Mouse (Mus musculus) kidney, postnatal 0 days (tissue): ENCODE results near the gene Ndufs2. TPM values are rescaled to one million over a fixed set of nuclear protein-coding genes. Genes with fewer than 3 reads are reported as not detected.

ENCODE experiments used
- ATAC-seq: fragments of 200-750 bp; cut with Nextera tagmentation; replicated peaks from 2 replicates; pipeline ENCODE4 v1.8.0; 2017; ENCODE audit warnings: low read depth, moderate number of reproducible peaks, moderate TSS enrichment, moderate library complexity; ENCODE audit not compliant: low FRiP score
- DNase-seq: peaks from one replicate; pipeline ENCODE4 v3.0.0-alpha.2; 2016; ENCODE audit warnings: low spot score
- H3K27ac ChIP-seq: fragments of 300-500 bp; sonication (generic); 2 replicates; pipeline ENCODE4 v1.5.1; 2014; ENCODE audit warnings: mild to moderate bottlenecking
- H3K27me3 ChIP-seq: fragments of 300-500 bp; sonication (generic); 2 replicates; pipeline ENCODE4 v1.6.1; 2014; ENCODE audit warnings: low read length, mixed read lengths; ENCODE audit not compliant: insufficient read depth
- H3K36me3 ChIP-seq: fragments of 300-500 bp; sonication (generic); 2 replicates; pipeline ENCODE4 v1.6.1; 2014; ENCODE audit warnings: low read length, mixed read lengths; ENCODE audit not compliant: insufficient read depth
- H3K4me1 ChIP-seq: fragments of 300-500 bp; sonication (generic); replicated peaks from 2 replicates; pipeline ENCODE4 v1.6.1; 2014; ENCODE audit warnings: antibody characterized with exemption, low read length, mixed read lengths; ENCODE audit not compliant: insufficient read depth
- H3K4me2 ChIP-seq: fragments of 300-500 bp; sonication (generic); 2 replicates; pipeline ENCODE4 v1.6.1; 2014; ENCODE audit warnings: mild to moderate bottlenecking, low read length, moderate library complexity, mixed read lengths
- H3K4me3 ChIP-seq: fragments of 300-500 bp; sonication (generic); replicated peaks from 2 replicates; pipeline ENCODE4 v1.5.1; 2014; ENCODE audit warnings: low read depth, low read length
- H3K9ac ChIP-seq: fragments of 300-500 bp; sonication (generic); 2 replicates; pipeline ENCODE4 v1.6.1; 2014; ENCODE audit warnings: low read depth, low read length
- H3K9me3 ChIP-seq: fragments of 300-500 bp; sonication (generic); replicated peaks from 2 replicates; pipeline ENCODE4 v1.6.1; 2016; ENCODE audit warnings: low read length, inconsistent platforms, mixed read lengths
- CTCF ChIP-seq: IDR thresholded peaks from 2 replicates; pipeline ENCODE4 v1.5.1; 2016; ENCODE audit warnings: antibody characterized with exemption, low read depth, mild to moderate bottlenecking, moderate library complexity
- WGBS: fragments of 180-500 bp; shearing (Covaris S2); extraction: QIAGEN DNeasy Blood & Tissue Kit; methylation state at CpG from one replicate; pipeline ENCODE4 v1.1.7; 2014; 5-methylcytosine and 5-hydroxymethylcytosine counted together
- polyA plus RNA-seq: library from polyadenylated mRNA; unstranded; fragments of >200 nt; fragmentation: Nextera tagmentation; extraction: Ambion mirVana; gene quantifications from 2 replicates; pipeline ENCODE4 v1.2.1, GENCODE M21; 2015

Ndufs2 gene
- polyA plus RNA-seq, 1 experiment from 2014 or later = 375 TPM

- 83% methylated on average over 17 of the region's 17 CpGs for WGBS
Observed at GRCm38 (mm10) chr1:171258921-171259320, 7.7 kb upstream of the Ndufs2 start.

GRCm38 (mm10) chr1:171257781-171258180, 6.6 kb upstream of the Ndufs2 start:
- H3K4me1 ChIP-seq = peaks cover 7% of the 10 kb centered on the region
- no peak for ATAC-seq
- H3K27me3 ChIP-seq = no peaks in the 10 kb centered on the region
- H3K4me3 ChIP-seq = no peak overlapping the region
- WGBS = 91% methylated on average over 9 of the region's 9 CpGs
- 0 out of 2 replicates have a peak, but pooled peaks cover 6% of the 10 kb centered on the region for H3K36me3 ChIP-seq
- no peak overlapping the region for H3K4me2 ChIP-seq
- no peak overlapping the region for H3K9ac ChIP-seq
- H3K9me3 ChIP-seq = no peaks in the 10 kb centered on the region
- no peak for DNase-seq
- no peak overlapping the region for H3K27ac ChIP-seq
- no peak for TF ChIP-seq CTCF

More at GRCm38 (mm10) chr1:171258921-171259320, 7.7 kb upstream of the Ndufs2 start:
- TF ChIP-seq CTCF = no peak
- DNase-seq (no peak), ATAC-seq (no peak)
- Histone ChIP-seq H3K36me3 (0 out of 2 replicates have a peak, but pooled peaks cover 6% of the 10 kb centered on the region), H3K27ac (no peak overlapping the region), H3K9ac (no peak overlapping the region), H3K4me2 (no peak overlapping the region), H3K4me1 (peaks cover 11% of the 10 kb centered on the region), H3K27me3 (no peaks in the 10 kb centered on the region), H3K4me3 (no peak overlapping the region), H3K9me3 (no peaks in the 10 kb centered on the region)

GRCm38 (mm10) chr1:171256937-171257548, 5.9 kb upstream of the Ndufs2 start:
- H3K4me1 ChIP-seq = peaks cover 10% of the 10 kb centered on the region
- H3K4me3 ChIP-seq = no peak overlapping the region
- peak; percentile 88 for TF ChIP-seq CTCF
- H3K9ac ChIP-seq = no peak overlapping the region
- H3K4me2 ChIP-seq = no peak overlapping the region
- no peaks in the 10 kb centered on the region for H3K27me3 ChIP-seq
- ATAC-seq (no peak), DNase-seq (peak; percentile 86)
- H3K9me3 ChIP-seq = no peaks in the 10 kb centered on the region
- 71% methylated on average over 15 of the region's 15 CpGs for WGBS
- H3K27ac ChIP-seq = no peak overlapping the region
- 0 out of 2 replicates have a peak, but pooled peaks cover 6% of the 10 kb centered on the region for H3K36me3 ChIP-seq

GRCm38 (mm10) chr1:171256095-171256818, 5.1 kb upstream of the Ndufs2 start:
- 0 out of 2 replicates have a peak, but pooled peaks cover 6% of the 10 kb centered on the region for H3K36me3 ChIP-seq
- ATAC-seq (no peak), DNase-seq (no peak)
- H3K4me1 ChIP-seq = peaks cover 13% of the 10 kb centered on the region
- no peak for TF ChIP-seq CTCF
- H3K27ac ChIP-seq = no peak overlapping the region
- no peak overlapping the region for H3K4me3 ChIP-seq
- H3K27me3 ChIP-seq = no peaks in the 10 kb centered on the region
- no peak overlapping the region for H3K4me2 ChIP-seq
- no peak overlapping the region for H3K9ac ChIP-seq
- no peaks in the 10 kb centered on the region for H3K9me3 ChIP-seq
- 86% methylated on average over 24 of the region's 24 CpGs for WGBS

- H3K4me2 ChIP-seq = peak overlapping the region; percentile 75
- no peaks in the 10 kb centered on the region for H3K36me3 ChIP-seq
- no peak for TF ChIP-seq CTCF
- H3K27me3 ChIP-seq = no peaks in the 10 kb centered on the region
- H3K9me3 ChIP-seq = no peaks in the 10 kb centered on the region
- ATAC-seq = no peak
- H3K27ac ChIP-seq = peak overlapping the region; percentile 86
- 0 out of 2 replicates have a peak overlapping the region, but pooled peaks have one; percentile 33 for H3K4me3 ChIP-seq
- no peak for DNase-seq
- H3K4me1 ChIP-seq = peaks cover 29% of the 10 kb centered on the region
- 46% methylated on average over 17 of the region's 17 CpGs for WGBS
- peak overlapping the region; percentile 60 for H3K9ac ChIP-seq
Observed at GRCm38 (mm10) chr1:171252415-171252814, 1.2 kb upstream of the Ndufs2 start.

- H3K9ac ChIP-seq = peak overlapping the region; percentile 60
Observed at GRCm38 (mm10) chr1:171251594-171252324, 571 bp upstream of the Ndufs2 start.

More at GRCm38 (mm10) chr1:171251594-171252324, 571 bp upstream of the Ndufs2 start:
- 4% methylated on average over 13 of the region's 13 CpGs for WGBS
- H3K9me3 ChIP-seq = no peaks in the 10 kb centered on the region
- H3K27me3 ChIP-seq = no peaks in the 10 kb centered on the region
- no peaks in the 10 kb centered on the region for H3K36me3 ChIP-seq
- H3K4me3 ChIP-seq = peak overlapping the region; percentile 33
- H3K27ac ChIP-seq = peak overlapping the region; percentile 86
- H3K4me1 ChIP-seq = peaks cover 30% of the 10 kb centered on the region
- DNase-seq (peak; percentile 68), ATAC-seq (0 out of 2 replicates have a peak, but pooled peaks have one; percentile 9)
- TF ChIP-seq CTCF = no peak
- peak overlapping the region; percentile 75 for H3K4me2 ChIP-seq
